In the genomic region with DNA sequence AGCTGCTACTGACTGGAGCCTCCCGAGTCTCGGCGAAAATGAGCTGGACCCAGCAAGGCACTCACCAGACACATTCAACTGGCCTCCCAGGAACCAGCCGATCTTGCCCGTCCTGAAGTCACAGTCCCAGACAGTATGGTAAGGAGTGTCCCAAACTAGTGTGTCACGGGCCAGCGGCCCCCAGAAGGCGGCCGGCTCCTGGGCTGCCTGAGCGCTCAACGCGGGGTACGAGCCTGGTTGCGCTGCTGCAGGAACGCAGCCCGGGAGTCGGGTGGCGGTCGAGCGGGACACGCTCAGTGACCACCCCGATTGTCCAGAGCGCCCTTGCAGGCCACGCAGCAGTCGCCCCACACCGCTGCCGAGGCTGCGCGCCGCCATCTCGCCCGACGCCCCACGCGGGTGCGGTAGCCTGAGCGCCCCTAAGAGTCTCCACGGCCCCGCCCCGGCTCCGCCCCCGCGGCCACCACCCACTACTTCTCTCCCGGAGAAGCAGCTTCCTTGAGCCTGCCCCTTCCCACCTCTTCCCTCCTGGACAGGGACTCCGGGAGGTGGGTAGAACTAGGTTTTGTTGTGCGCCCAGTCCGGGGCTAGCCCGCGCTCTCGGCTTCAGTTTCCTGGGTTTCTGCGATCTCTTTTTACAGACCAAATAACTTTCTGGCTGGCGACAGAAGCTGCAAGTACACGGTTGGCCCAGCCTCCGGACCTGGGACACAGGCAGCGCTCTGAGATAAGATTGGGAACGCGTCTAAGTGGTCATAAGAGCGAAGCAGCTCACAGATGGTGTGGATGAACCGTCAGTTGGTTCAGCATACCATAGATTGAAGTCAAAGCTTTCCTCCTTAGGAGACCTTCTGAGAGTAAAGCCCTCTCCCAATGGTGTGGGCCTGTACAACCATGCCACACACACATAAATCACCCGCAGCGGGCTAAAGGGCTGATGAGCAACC, we compare ENCODE assay signal across 8 mouse cellular contexts. TPM values are rescaled to one million over a fixed set of nuclear protein-coding genes. Genes with fewer than 3 reads are reported as not detected.
DNase-seq lines count a peak whose midpoint lies in the region; ATAC-seq lines count a peak whose summit lies in the region.

A gene (minus strand): TSS at position 681 of the 947 bp plus-strand sequence.

- 3% methylated on average over 54 of the region's 61 CpGs for WGBS in intestine, embryonic 14.5 days
- WGBS in limb, embryonic 10.5 days, result 3% methylated on average over 56 of the region's 61 CpGs
- WGBS in midbrain, embryonic 10.5 days, result 2% methylated on average over 61 of the region's 61 CpGs

- H3K4me3 ChIP-seq in intestine, embryonic 14.5 days (ENCODE audit: low read depth, low read length), result peak within 1 kb of the TSS; percentile 65
- peak within 1 kb of the TSS; percentile 61 for H3K4me3 ChIP-seq in limb, embryonic 10.5 days
- peak within 1 kb of the TSS; percentile 78 for H3K4me3 ChIP-seq in midbrain, embryonic 10.5 days

- H3K27ac ChIP-seq in intestine, embryonic 14.5 days (ENCODE audit: low read depth), result peak within 1 kb of the TSS; percentile 33; the same call in 1 of the 2 replicates
- peak within 1 kb of the TSS; percentile 56 for H3K27ac ChIP-seq in limb, embryonic 10.5 days
- peak within 1 kb of the TSS; percentile 86 for H3K27ac ChIP-seq in midbrain, embryonic 10.5 days (replicated peaks)

- H3K9me3 ChIP-seq in intestine, embryonic 14.5 days (ENCODE audit: control insufficient read depth, low read length), result no peaks in the 10 kb centered on the region
- no peaks in the 10 kb centered on the region for H3K9me3 ChIP-seq in limb, embryonic 10.5 days (replicated peaks)
- H3K9me3 ChIP-seq in midbrain, embryonic 10.5 days (replicated peaks), result no peaks in the 10 kb centered on the region

- DNase-seq in T-cell, adult 2 months (ENCODE audit: low spot score), result peak; percentile 50
- DNase-seq in embryo, embryonic 10.5 days (ENCODE audit: low spot score), result peak; percentile 58
- DNase-seq in gastrocnemius, postnatal 4 days (ENCODE audit: low spot score in 2 of 2), result peak; percentile 32 to 60
- peak; percentile 87 for DNase-seq in intestine, embryonic 14.5 days (ENCODE audit: low spot score)
- peak; percentile 72 for DNase-seq in limb, embryonic 10.5 days (ENCODE audit: low spot score)
- DNase-seq in midbrain, embryonic 10.5 days (ENCODE audit: low spot score), result peak; percentile 74
- DNase-seq in spleen, adult 12 weeks (ENCODE audit: low spot score), result peak; percentile 81
- no peak for DNase-seq in cerebellum, adult 8-10 months

- H3K4me1 ChIP-seq in intestine, embryonic 14.5 days (replicated peaks; ENCODE audit: control insufficient read depth, insufficient read depth, low read length), result peaks cover 14% of the 10 kb centered on the region; the same call in 1 of the 2 replicates
- H3K4me1 ChIP-seq in limb, embryonic 10.5 days, result peaks cover 16% of the 10 kb centered on the region
- H3K4me1 ChIP-seq in midbrain, embryonic 10.5 days, result peaks cover 33% of the 10 kb centered on the region

- peak; percentile 80 for ATAC-seq in intestine, embryonic 14.5 days (replicated peaks; ENCODE audit: low FRiP score, low TSS enrichment, low read depth)

- H3K27me3 ChIP-seq in intestine, embryonic 14.5 days (replicated peaks; ENCODE audit: control insufficient read depth, insufficient read depth, low read length), result no peaks in the 10 kb centered on the region
- peaks cover 53% of the 10 kb centered on the region for H3K27me3 ChIP-seq in limb, embryonic 10.5 days (ENCODE audit: low read depth, poor library complexity, severe bottlenecking)
- peaks cover 54% of the 10 kb centered on the region for H3K27me3 ChIP-seq in midbrain, embryonic 10.5 days (ENCODE audit: low read depth, poor library complexity, severe bottlenecking)

- H3K9ac ChIP-seq in intestine, embryonic 14.5 days (ENCODE audit: low read length), result peak within 1 kb of the TSS; percentile 64

- H3K4me2 ChIP-seq in intestine, embryonic 14.5 days (ENCODE audit: low read length), result peak within 1 kb of the TSS; percentile 94

- H3K36me3 ChIP-seq in intestine, embryonic 14.5 days (ENCODE audit: control insufficient read depth, insufficient read depth, low read length), result no peaks in the 10 kb centered on the region
- no peaks in the 10 kb centered on the region for H3K36me3 ChIP-seq in limb, embryonic 10.5 days
- no peaks in the 10 kb centered on the region for H3K36me3 ChIP-seq in midbrain, embryonic 10.5 days

RNA-seq across cellular contexts. Expression of the gene that starts here (rescaled TPM):
- 10 to 100 TPM; 21.1 to 22.5 TPM for total RNA-seq in gastrocnemius, postnatal 4 days (2021)
- polyA plus RNA-seq in intestine, embryonic 14.5 days (2014; fragmentation: Nextera tagmentation; extraction: Ambion mirVana), result 18.2 and 19.7 TPM in 2 replicates
- 3.4 and 3.6 TPM in 2 replicates for polyA plus RNA-seq in limb, embryonic 10.5 days (2016; fragmentation: Nextera tagmentation; extraction: Ambion mirVana)
- 9.2 and 20.5 TPM in 2 replicates for polyA plus RNA-seq in midbrain, embryonic 10.5 days (2016; fragmentation: Nextera tagmentation; extraction: Ambion mirVana)

Comparison
In these comparisons a context has a peak if more than half of its experiments do, and no peak if none do; other contexts are left out.
1. H3K27ac ChIP-seq: peak in every context shown above with its lines; median percentile 86 in midbrain, embryonic 10.5 days; 56 in limb, embryonic 10.5 days; 33 in intestine, embryonic 14.5 days.